Mouse (Mus musculus) megakaryocyte, embryonic 14.5 days (primary cell): ENCODE data around the gene Col6a6.
"Not testable (repeated sequence)": the region's sequence is repeated elsewhere in the genome, so short reads cannot be mapped to it uniquely, and the experiment has no call there.

Experiments
- FLI1 ChIP-seq: IDR thresholded peaks from 2 replicates; pipeline ENCODE4 v1.6.1; 2012; ENCODE audit warnings: low read length, inconsistent platforms, mixed read lengths
- GATA1 ChIP-seq: IDR thresholded peaks from 3 replicates; pipeline ENCODE4 v1.6.1; 2012; ENCODE audit warnings: mixed read lengths, low read length, inconsistent platforms, borderline replicate concordance

DNA sequence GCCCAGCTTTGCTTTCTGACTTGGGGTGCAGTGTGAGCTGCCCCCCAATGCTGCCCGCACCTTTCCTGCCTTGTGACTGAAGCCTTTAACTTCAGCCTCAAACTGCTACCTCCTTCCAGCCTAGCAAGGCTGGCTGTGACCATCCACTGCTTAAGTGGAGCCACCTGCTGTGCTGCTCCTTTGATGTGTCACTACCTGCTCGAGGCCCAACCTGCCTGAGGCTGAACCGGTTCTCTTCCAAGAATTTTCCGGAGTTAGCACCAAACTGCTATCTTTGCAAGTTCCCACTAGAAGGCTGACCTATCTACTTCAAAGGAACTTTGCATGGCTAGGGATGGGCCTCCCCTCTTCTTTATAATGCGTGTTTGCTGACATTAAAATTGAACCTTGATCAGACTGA, 13.4 kb upstream of the Col6a6 start:
- not testable (repeated sequence) for TF ChIP-seq GATA1, FLI1
